Mouse (Mus musculus): ENCODE data around the gene Prcd.
"Not testable (repeated sequence)": the region's sequence is repeated elsewhere in the genome, so short reads cannot be mapped to it uniquely, and the experiment has no call there.

Prcd gene

DNA sequence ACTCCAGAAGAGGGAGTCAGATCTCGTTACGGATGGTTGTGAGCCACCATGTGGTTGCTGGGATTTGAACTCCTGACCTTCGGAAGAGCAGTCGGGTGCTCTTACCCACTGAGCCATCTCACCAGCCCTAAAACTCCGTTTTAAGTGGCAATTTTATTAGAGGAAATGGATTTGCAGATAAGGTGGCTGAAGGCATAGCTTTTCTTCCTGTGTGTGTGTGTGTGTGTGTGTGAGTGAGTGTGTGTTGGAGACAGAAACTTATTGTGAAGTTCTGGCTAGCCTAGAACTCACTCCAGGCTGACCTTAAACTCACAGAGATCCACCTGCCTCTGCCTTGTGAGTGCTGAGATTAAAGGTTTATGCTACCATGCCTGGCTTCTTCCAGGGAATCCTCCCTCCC is 13.7 kb downstream of the Prcd start:
- DNase-seq (ENCODE audit: low read depth, low spot score); H3K27me3 ChIP-seq (ENCODE audit: control insufficient read depth, insufficient read depth, low read length, poor library complexity, severe bottlenecking); H3K36me3 ChIP-seq (ENCODE audit: control insufficient read depth, insufficient read depth, low read length, poor library complexity, severe bottlenecking): not testable (repeated sequence)

DNA sequence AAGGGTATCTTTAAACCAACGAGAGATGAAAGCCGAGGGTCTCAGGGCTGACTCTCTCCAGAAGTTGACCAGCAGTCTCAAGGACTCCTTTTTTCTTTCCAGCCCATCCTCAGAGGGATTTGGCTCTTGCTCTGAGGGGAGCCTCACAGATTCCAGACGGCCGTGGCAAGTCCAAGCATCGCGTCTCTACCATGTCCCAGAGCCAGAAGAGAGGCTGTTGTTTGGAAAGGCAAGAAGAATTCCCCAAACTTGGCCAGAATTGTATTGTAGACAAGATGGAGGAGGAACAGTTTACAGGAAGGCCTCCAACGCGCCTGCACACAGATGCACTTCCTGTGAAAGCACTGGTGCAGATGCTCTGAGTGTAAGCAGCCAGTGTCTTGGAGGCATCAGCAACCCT is 14.6 kb downstream of the Prcd start:
- Histone ChIP-seq H3K27me3 (ENCODE audit: control insufficient read depth, insufficient read depth, low read length, poor library complexity, severe bottlenecking) (no peaks in the 10 kb centered on the region), H3K36me3 (ENCODE audit: control insufficient read depth, insufficient read depth, low read length, poor library complexity, severe bottlenecking) (no peaks in the 10 kb centered on the region)
- DNase-seq (ENCODE audit: low read depth, low spot score) = no peak

DNA sequence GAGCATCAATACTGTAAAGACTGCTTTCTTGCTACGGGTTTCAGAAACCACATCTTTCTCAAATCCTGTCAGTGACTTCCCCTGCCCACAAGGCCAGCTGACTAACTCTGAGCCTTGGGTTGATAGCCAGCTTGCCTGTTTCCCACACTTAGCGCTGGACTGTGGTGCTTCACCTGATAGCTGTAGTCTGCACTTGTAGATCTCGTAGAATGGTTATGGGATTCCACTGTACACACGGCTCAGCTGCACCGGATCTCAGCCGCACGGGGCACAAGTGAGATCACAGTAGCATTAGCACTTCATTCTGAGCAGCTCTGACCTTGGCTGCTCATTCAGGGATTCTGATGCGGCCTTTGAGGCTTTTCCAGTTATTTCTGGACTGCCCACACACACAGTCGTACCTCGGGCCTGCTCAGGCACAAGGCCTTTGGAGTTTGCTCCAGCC is 15.1 kb downstream of the Prcd start:
- DNase-seq (ENCODE audit: low read depth, low spot score) = no peak
- H3K36me3 ChIP-seq (ENCODE audit: control insufficient read depth, insufficient read depth, low read length, poor library complexity, severe bottlenecking) = no peaks in the 10 kb centered on the region
- no peaks in the 10 kb centered on the region for H3K27me3 ChIP-seq (ENCODE audit: control insufficient read depth, insufficient read depth, low read length, poor library complexity, severe bottlenecking)

DNA sequence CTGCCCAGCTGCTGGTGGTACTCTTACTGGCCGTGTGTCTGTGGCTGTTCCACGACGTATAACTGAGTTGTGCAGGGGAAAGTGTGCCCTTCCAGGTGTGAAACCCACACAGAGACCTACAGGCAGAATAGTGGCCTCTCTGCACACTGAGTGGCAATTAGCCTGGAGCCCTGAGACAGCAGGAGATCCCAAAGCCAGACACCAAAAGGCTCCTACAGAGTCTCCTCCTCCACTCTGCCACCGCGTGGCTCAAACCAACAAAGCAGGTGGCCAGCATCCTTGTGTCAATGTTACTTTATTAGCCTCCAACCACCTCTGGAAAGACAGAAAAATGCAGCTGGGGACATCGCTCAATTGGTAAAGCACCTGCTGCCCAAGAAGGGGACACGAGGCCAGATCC is 15.5 kb downstream of the Prcd start:
- Histone ChIP-seq H3K27me3 (ENCODE audit: control insufficient read depth, insufficient read depth, low read length, poor library complexity, severe bottlenecking) (no peaks in the 10 kb centered on the region), H3K36me3 (ENCODE audit: control insufficient read depth, insufficient read depth, low read length, poor library complexity, severe bottlenecking) (no peaks in the 10 kb centered on the region; the same call in 1 of the 2 replicates)
- DNase-seq (ENCODE audit: low read depth, low spot score) = no peak

DNA sequence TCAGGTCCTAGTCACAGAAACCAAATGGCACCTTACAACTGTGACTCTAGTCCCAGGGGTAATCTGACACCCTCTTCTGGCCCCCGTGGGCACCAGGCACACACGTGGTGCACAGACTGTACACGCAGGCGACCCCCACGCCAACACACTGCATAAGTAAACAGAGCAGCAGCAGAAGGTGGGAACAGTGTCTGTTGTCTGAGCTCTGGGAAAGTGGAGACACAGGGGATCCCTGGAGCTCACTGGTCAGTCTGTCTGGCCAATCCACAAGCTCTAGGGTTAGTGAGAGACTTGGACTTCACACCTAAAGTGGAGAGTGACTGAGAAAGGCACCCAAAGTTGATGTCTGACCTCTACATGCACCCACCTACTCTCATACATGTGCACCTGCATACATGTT is 16.0 kb downstream of the Prcd start:
- Histone ChIP-seq H3K36me3 (ENCODE audit: control insufficient read depth, insufficient read depth, low read length, poor library complexity, severe bottlenecking) (no peaks in the 10 kb centered on the region; the same call in 1 of the 2 replicates), H3K27me3 (ENCODE audit: control insufficient read depth, insufficient read depth, low read length, poor library complexity, severe bottlenecking) (no peaks in the 10 kb centered on the region)
- no peak for DNase-seq (ENCODE audit: low read depth, low spot score)

DNA sequence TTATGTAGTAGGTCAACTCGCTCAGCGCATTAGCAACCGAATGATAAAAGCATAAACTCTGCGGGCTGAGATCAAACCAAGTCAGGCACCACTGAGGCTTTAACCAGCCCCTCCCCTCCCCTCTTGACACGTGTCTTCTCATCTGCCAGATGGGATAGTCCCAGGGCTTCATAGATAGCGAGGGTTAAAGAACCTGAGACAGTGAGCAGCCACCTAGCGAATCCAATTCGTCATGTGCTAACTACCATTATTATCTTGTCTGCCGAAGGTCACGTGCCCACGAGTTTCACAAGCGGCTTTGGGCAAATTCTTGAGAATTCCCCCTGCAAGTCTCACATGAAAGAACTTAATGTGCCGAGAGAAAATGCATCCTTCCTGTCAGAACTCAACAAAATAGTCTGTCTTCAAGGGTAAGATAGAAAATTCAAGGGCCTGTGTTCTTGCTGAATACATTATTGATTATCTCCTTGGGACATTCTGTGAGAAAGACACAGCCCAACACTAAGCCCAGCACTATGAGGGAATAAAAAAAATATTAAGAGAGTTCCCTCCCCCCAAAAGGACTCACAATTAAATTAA is 16.5 kb downstream of the Prcd start:
- H3K36me3 ChIP-seq (ENCODE audit: control insufficient read depth, insufficient read depth, low read length, poor library complexity, severe bottlenecking) = no peaks in the 10 kb centered on the region; the same call in 1 of the 2 replicates
- no peaks in the 10 kb centered on the region for H3K27me3 ChIP-seq (ENCODE audit: control insufficient read depth, insufficient read depth, low read length, poor library complexity, severe bottlenecking)
- no peak for DNase-seq (ENCODE audit: low read depth, low spot score)

DNA sequence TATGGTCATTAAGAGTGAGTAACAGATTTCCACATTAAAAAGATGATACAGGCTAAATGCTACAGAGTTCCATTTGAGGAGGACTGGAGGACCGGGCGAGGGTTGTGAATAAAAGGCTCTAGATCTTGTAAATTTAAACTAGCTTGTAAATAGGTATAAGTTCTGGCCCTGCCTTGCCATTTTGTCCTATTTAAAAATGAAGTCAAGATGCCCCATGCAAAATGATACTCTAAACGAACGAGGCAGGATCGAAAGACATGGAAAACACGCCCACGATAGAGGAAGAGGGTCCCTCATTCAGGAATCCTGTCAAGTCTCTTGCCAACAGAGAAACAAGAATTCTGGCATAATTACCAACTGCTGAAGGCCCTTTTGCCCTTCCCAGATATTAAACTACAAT is 17.1 kb downstream of the Prcd start:
- no peak for DNase-seq (ENCODE audit: low read depth, low spot score)
- H3K36me3 ChIP-seq (ENCODE audit: control insufficient read depth, insufficient read depth, low read length, poor library complexity, severe bottlenecking) = no peaks in the 10 kb centered on the region; the same call in 1 of the 2 replicates
- no peaks in the 10 kb centered on the region for H3K27me3 ChIP-seq (ENCODE audit: control insufficient read depth, insufficient read depth, low read length, poor library complexity, severe bottlenecking)

DNA sequence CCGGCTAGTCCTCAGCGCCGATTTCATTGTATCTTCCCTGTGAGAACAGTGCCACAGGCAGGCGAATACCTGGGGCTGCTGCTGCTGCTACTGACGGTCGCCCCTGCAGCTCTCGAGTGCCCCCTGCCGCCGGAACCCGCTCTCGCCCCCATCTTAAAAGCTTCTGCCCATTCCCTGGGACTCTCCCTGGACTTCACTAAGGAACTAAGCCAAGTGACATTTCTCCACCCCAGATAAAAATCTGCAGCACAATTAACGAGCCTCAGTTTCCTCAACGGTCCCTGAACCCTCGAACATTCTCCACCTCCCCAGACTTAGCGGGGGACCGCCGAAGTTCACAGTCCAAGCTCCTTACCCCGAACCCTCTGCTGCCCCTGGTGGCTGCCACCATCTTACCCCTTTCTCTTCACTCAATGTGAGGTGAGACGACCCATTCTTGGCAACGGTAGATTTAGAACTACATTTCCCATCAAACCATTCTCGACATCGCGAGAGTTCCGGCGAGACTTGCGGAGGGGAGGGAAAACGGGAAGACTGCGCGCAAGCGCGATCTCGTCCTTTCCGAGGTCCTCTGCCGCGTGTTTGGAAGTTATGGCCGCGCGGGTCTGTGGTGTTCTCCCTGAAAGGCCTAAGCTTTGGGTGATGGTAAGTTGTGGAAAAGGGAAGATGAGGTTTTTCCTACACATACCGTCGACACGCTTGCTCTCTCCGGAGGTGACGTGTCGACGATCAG is 17.9 kb downstream of the Prcd start:
- no peaks in the 10 kb centered on the region for H3K27me3 ChIP-seq (ENCODE audit: control insufficient read depth, insufficient read depth, low read length, poor library complexity, severe bottlenecking)
- H3K36me3 ChIP-seq (ENCODE audit: control insufficient read depth, insufficient read depth, low read length, poor library complexity, severe bottlenecking) = peaks cover 3% of the 10 kb centered on the region
- peak; percentile 99 for DNase-seq (ENCODE audit: low read depth, low spot score)

DNA sequence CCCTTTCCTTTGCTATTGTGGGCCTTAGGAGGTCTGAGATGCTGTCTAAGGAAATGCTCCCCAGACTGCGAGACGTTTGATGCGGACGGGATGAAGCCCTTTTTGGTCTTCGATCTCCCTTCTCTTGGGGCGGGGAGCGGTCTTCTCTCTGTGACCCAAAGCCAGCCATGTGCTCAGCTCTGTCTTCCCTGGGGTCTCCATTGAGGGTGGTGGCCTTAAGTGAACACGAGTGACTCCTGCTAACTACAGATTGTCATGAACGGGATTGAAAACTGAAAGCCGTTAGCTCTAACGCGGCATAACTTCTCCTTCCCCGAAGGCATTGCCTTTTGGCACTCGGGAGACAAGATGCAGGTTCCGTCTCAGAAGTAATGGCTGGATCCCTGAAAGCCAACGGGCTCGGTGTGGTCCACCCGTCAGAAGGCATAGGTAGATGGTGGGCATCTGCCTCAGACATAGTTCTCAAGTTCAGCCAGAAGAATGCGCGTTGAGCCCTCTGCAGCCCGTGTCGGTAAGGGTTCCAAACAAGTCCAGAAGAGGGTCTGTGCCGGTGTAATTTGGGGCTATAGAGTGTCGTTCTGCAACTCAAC is 18.6 kb downstream of the Prcd start:
- DNase-seq (ENCODE audit: low read depth, low spot score) = no peak
- H3K36me3 ChIP-seq (ENCODE audit: control insufficient read depth, insufficient read depth, low read length, poor library complexity, severe bottlenecking) = peaks cover 3% of the 10 kb centered on the region
- no peaks in the 10 kb centered on the region for H3K27me3 ChIP-seq (ENCODE audit: control insufficient read depth, insufficient read depth, low read length, poor library complexity, severe bottlenecking)

DNA sequence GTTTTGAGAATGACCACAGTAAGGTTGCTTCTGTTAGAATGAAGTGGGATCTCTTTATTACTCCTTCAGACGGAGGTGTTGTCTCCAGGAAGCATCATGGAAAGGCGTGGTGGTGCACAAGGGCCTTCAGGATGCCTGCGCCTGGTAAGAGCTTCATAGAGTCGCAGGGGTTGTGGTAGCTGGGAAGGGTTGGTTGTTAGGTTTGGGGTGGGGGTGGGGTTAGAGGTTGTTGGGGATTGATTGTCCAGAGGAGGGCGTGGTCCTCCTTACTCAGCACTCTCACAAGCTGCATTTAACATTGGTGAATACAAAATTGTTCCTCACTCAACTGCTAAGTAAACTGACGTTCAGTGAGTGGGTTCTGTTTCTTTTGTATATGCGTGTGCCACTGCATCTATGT is 19.3 kb downstream of the Prcd start:
- DNase-seq (ENCODE audit: low read depth, low spot score) = no peak
- peaks cover 3% of the 10 kb centered on the region for H3K36me3 ChIP-seq (ENCODE audit: control insufficient read depth, insufficient read depth, low read length, poor library complexity, severe bottlenecking)
- H3K27me3 ChIP-seq (ENCODE audit: control insufficient read depth, insufficient read depth, low read length, poor library complexity, severe bottlenecking) = no peaks in the 10 kb centered on the region

DNA sequence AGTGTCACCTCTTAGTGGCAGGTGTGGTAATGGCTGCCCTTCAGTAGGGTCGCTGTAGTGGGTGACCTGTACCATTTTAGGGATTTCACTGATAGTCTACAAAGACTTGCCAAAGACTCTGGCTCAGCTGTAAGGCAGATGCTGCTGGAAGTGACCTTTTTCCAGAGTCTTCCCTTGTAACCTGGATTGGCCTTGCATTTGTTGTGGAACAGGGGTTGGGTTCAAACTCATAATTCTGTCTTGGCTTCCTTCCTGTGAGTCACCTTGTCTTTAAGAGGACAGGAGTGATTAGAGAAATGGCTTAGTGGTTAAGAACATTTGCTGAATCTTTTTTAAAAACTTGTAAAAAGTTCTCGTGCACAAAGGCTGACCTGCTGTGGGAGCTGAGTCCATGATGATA is 20.1 kb downstream of the Prcd start:
- no peaks in the 10 kb centered on the region for H3K27me3 ChIP-seq (ENCODE audit: control insufficient read depth, insufficient read depth, low read length, poor library complexity, severe bottlenecking)
- peaks cover 3% of the 10 kb centered on the region for H3K36me3 ChIP-seq (ENCODE audit: control insufficient read depth, insufficient read depth, low read length, poor library complexity, severe bottlenecking)
- no peak for DNase-seq (ENCODE audit: low read depth, low spot score)

DNA sequence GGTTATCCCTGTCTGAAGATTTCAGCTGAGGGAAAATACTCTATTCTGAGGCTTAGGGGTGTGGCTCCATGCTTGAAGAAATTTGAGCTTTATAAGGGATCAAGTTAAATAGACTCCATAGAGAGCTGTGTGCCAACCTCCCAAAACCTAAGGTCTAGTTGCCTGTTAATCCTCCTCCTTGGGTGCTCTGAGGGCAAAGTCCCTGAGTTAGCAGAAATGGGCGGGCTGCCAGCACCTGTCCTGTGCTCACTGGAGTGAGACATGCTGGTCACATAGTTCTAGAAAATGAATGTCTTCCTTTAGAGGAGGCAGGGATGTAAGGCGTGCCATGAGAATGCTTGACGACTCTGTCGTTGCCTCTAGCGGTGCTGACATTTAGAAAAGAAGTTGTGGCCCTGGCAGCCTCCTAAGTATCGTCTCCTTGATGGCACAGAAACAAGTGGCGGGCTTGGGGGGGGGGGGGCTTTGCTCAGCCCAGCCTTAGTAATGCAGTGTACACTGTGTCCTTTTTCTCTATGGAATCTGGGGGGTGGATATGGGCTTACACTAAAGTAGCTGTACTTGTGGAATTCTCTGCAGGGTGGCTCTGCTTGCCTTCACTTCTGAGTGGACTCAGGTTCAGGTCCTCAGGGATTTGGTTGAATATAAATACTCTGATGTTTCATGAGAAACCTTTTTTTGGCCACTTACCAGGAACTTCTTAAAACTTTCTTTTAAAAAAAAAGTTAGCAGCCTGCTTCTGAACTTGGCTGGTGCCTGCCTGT is 21.5 kb downstream of the Prcd start:
- no peak for DNase-seq (ENCODE audit: low read depth, low spot score)
- H3K36me3 ChIP-seq (ENCODE audit: control insufficient read depth, insufficient read depth, low read length, poor library complexity, severe bottlenecking) = peaks cover 3% of the 10 kb centered on the region
- H3K27me3 ChIP-seq (ENCODE audit: control insufficient read depth, insufficient read depth, low read length, poor library complexity, severe bottlenecking) = no peaks in the 10 kb centered on the region

DNA sequence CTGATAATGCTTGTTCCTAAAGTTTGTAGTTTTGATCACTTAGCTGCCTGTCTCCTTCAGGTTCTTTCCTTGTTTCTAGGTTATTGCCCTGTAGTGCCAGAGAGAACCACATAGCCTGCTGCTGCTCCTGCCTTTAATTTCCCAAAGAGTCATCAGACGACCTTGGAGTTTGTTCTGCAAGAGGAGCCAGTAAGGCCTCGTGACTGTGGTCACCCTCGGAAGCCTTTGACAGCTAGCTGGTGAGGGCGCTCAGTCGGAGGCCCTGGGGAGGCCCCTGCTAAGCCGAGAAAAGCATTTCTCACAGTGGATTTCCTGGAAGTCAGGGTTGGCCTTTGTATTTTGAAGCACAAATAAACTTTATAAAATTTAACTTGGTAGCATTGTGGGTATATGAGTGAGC is 22.1 kb downstream of the Prcd start:
- H3K36me3 ChIP-seq (ENCODE audit: control insufficient read depth, insufficient read depth, low read length, poor library complexity, severe bottlenecking); H3K27me3 ChIP-seq (ENCODE audit: control insufficient read depth, insufficient read depth, low read length, poor library complexity, severe bottlenecking); DNase-seq (ENCODE audit: low read depth, low spot score): not testable (repeated sequence)

DNA sequence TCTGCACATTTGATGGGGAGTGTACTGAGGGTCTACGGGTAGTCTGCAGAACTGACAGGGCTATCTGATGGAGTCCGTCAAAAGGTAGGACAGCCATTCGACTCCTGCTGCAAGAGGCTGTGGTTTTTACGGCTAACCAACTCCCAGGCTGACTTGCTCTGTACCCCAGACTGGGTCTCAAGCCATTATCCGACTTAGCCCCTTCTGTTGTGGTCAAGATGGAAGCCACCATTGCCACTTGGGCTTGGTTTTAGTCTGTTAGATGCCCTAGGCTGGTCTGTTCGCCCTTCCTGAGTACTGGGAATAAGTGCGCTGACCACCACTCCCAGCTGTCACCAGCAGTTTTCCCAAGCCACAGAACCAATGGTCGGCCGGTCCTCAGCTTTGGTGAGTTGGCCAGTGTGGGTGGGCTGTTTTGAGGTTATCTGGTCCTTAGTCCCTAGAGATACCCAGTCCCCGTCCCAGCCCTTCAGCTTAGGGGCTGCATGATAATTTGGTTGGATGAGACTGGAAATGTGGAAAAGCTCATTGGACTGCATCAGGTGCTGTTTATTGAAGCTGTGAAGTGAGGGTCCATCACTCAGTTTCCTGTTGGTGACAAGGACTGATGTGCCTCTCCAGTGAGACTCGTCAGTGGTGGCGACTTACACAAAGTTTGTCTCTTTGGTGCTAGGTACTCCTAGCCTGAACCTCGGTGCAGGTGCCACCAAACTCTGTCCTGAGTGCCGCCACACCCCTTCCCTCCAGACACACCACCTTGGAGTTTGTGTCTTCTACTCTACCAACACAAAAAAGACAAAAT is 23.0 kb downstream of the Prcd start:
- Histone ChIP-seq H3K36me3 (ENCODE audit: control insufficient read depth, insufficient read depth, low read length, poor library complexity, severe bottlenecking) (peaks cover 3% of the 10 kb centered on the region), H3K27me3 (ENCODE audit: control insufficient read depth, insufficient read depth, low read length, poor library complexity, severe bottlenecking) (no peaks in the 10 kb centered on the region)
- DNase-seq (ENCODE audit: low read depth, low spot score) = no peak
